Mouse (Mus musculus) liver, embryonic 14.5 days (tissue): ENCODE measurements at regions not wholly inside any gene's neighbourhood (a gene's known extent, or its start where the extent isn't known, plus 50 kb on each side); places are given as distances from the start of the nearest gene placed in this dataset.

ENCODE experiments used
- ATAC-seq: fragments of 200-750 bp; cut with Nextera tagmentation; 2 replicates; pipeline ENCODE4 v1.8.0; 2017; ENCODE audit warnings: moderate number of reproducible peaks, mild to moderate bottlenecking, moderate library complexity; ENCODE audit not compliant: insufficient read depth
- DNase-seq, 3 experiments: peaks; one replicate each; pipeline ENCODE4 v3.0.0-alpha.2; 2012 to 2013; ENCODE audit warnings: low read depth in 3 of 3, low spot score in 3 of 3
- H3K27ac ChIP-seq: fragments of 300-500 bp; sonication (generic); 2 replicates; pipeline ENCODE4 v1.5.1; 2014; ENCODE audit warnings: moderate library complexity, mild to moderate bottlenecking, control low read depth, inconsistent platforms
- H3K27me3 ChIP-seq: fragments of 300-500 bp; sonication (generic); 2 replicates; pipeline ENCODE4 v1.6.1; 2014; ENCODE audit warnings: mild to moderate bottlenecking, low read length, moderate library complexity; ENCODE audit not compliant: control insufficient read depth, insufficient read depth
- H3K36me3 ChIP-seq: fragments of 300-500 bp; sonication (generic); replicated peaks from 2 replicates; pipeline ENCODE4 v1.6.1; 2014; ENCODE audit warnings: low read depth; ENCODE audit not compliant: control insufficient read depth, insufficient read depth
- H3K4me1 ChIP-seq, 2 experiments: fragments of 200-500 bp in 1 of 2; fragments of 300-500 bp in 1 of 2; sonication (generic) in 1 of 2; replicated peaks; 2 replicates each; pipeline ENCODE4 v1.6.1; 2012 to 2014; ENCODE audit warnings: antibody characterized with exemption in 1 of 2, inconsistent platforms in 1 of 2, low read length in 1 of 2; ENCODE audit not compliant: control insufficient read depth in 2 of 2, insufficient read depth in 2 of 2
- H3K4me2 ChIP-seq: fragments of 300-500 bp; sonication (generic); 2 replicates; pipeline ENCODE4 v1.6.1; 2014; ENCODE audit warnings: low read depth, mild to moderate bottlenecking, control low read depth, moderate library complexity
- H3K4me3 ChIP-seq, 2 experiments: fragments of 200-500 bp in 1 of 2; fragments of 300-500 bp in 1 of 2; sonication (generic) in 1 of 2; 2 replicates each; pipeline ENCODE4 v1.5.1; 2012 to 2014; ENCODE audit warnings: low read depth in 2 of 2, low read length in 2 of 2, mild to moderate bottlenecking in 2 of 2, control low read depth in 1 of 2, inconsistent platforms in 1 of 2, moderate library complexity in 1 of 2; ENCODE audit not compliant: insufficient read depth in 1 of 2
- H3K9ac ChIP-seq: fragments of 300-500 bp; sonication (generic); replicated peaks from 2 replicates; pipeline ENCODE4 v1.6.1; 2014; ENCODE audit warnings: mild to moderate bottlenecking, control low read depth, moderate library complexity
- H3K9me3 ChIP-seq: fragments of 300-500 bp; sonication (generic); 2 replicates; pipeline ENCODE4 v1.6.1; 2016; ENCODE audit warnings: low read length, mixed read lengths; ENCODE audit not compliant: control insufficient read depth
- CTCF ChIP-seq: IDR thresholded peaks from 2 replicates; pipeline ENCODE4 v1.5.1; 2016; ENCODE audit warnings: antibody characterized with exemption, low read depth, control low read depth
- EP300 ChIP-seq: IDR thresholded peaks from 2 replicates; pipeline ENCODE4 v1.6.1; 2016; ENCODE audit warnings: antibody characterized with exemption, low read depth
- WGBS: fragments of 180-500 bp; shearing (Covaris S2); extraction: QIAGEN DNeasy Blood & Tissue Kit; methylation state at CpG from one replicate; pipeline ENCODE4 v1.1.7; 2014; ENCODE audit not compliant: insufficient replicate concordance; 5-methylcytosine and 5-hydroxymethylcytosine counted together

GRCm38 (mm10) chr6:112199241-112199640 lies 74.3 kb upstream of the Lmcd1 start:
- Histone ChIP-seq H3K36me3 (no peaks in the 10 kb centered on the region), H3K4me3 (no peak overlapping the region), H3K4me1 (no peaks in the 10 kb centered on the region), H3K27ac (no peak overlapping the region), H3K27me3 (no peaks in the 10 kb centered on the region), H3K4me2 (no peak overlapping the region), H3K9me3 (no peaks in the 10 kb centered on the region), H3K9ac (no peak overlapping the region)
- 55% methylated on average over 4 of the region's 4 CpGs for WGBS
- no peak for TF ChIP-seq CTCF
- DNase-seq (no peak), ATAC-seq (no peak)

- H3K4me2 ChIP-seq, result no peak overlapping the region
- no peaks in the 10 kb centered on the region for H3K27me3 ChIP-seq
- TF ChIP-seq EP300 (no peak), CTCF (no peak)
- H3K4me1 ChIP-seq, result no peaks in the 10 kb centered on the region
- WGBS, result 32% methylated on average over 4 of the region's 4 CpGs
- no peak overlapping the region for H3K4me3 ChIP-seq
- ATAC-seq (no peak), DNase-seq (no peak)
- H3K9ac ChIP-seq, result no peak overlapping the region
- no peaks in the 10 kb centered on the region for H3K36me3 ChIP-seq
- no peaks in the 10 kb centered on the region for H3K9me3 ChIP-seq
- H3K27ac ChIP-seq, result no peak overlapping the region
These were observed 71.4 kb upstream of the Lmcd1 start for GRCm38 (mm10) chr6:112202120-112202519.

- Histone ChIP-seq H3K36me3 (no peaks in the 10 kb centered on the region), H3K4me3 (no peak overlapping the region), H3K27me3 (no peaks in the 10 kb centered on the region), H3K4me1 (no peaks in the 10 kb centered on the region), H3K4me2 (no peak overlapping the region), H3K9ac (no peak overlapping the region), H3K27ac (no peak overlapping the region), H3K9me3 (no peaks in the 10 kb centered on the region)
- DNase-seq, result no peak
- 32% methylated on average over 2 of the region's 2 CpGs for whole genome bisulfite sequencing
- no peak for TF ChIP-seq CTCF
- no peak for TF ChIP-seq EP300
- no peak for ATAC-seq
These were observed 70.2 kb upstream of the Lmcd1 start for GRCm38 (mm10) chr6:112203321-112203720.

GRCm38 (mm10) chr6:112204956-112205355 lies 68.6 kb upstream of the Lmcd1 start:
- no peak overlapping the region for H3K27ac ChIP-seq
- H3K36me3 ChIP-seq, result no peaks in the 10 kb centered on the region
- no peaks in the 10 kb centered on the region for H3K27me3 ChIP-seq
- H3K9ac ChIP-seq, result no peak overlapping the region
- H3K4me3 ChIP-seq, result no peak overlapping the region
- DNase-seq, result no peak
- 44% methylated on average over 2 of the region's 2 CpGs for WGBS
- no peak for ATAC-seq
- H3K9me3 ChIP-seq, result no peaks in the 10 kb centered on the region
- TF ChIP-seq EP300, result no peak
- no peak for TF ChIP-seq CTCF
- no peaks in the 10 kb centered on the region for H3K4me1 ChIP-seq
- no peak overlapping the region for H3K4me2 ChIP-seq

- Histone ChIP-seq H3K4me3 (no peak overlapping the region), H3K36me3 (no peaks in the 10 kb centered on the region), H3K9ac (no peak overlapping the region), H3K27me3 (no peaks in the 10 kb centered on the region), H3K4me2 (no peak overlapping the region), H3K9me3 (no peaks in the 10 kb centered on the region), H3K27ac (no peak overlapping the region), H3K4me1 (no peaks in the 10 kb centered on the region)
- no peak for DNase-seq
- ATAC-seq, result no peak
- TF ChIP-seq CTCF (no peak), EP300 (no peak)
- 75% methylated on average over 11 of the region's 11 CpGs for WGBS
These were observed 68.0 kb upstream of the Lmcd1 start for GRCm38 (mm10) chr6:112205420-112205995.
